Mouse (Mus musculus) CH12.LX (cell line): ENCODE measurements at regions not wholly inside any gene's neighbourhood (a gene's known extent, or its start where the extent isn't known, plus 50 kb on each side); places are given as distances from the start of the nearest gene placed in this dataset.

Experiments
- DNase-seq: peaks from one replicate; pipeline ENCODE4 v3.0.0-alpha.2; 2013; ENCODE audit errors: extremely low read depth
- H3K27ac ChIP-seq: 2 replicates; pipeline ENCODE4 v1.5.1; 2012; ENCODE audit warnings: low read depth, mild to moderate bottlenecking, control low read depth, moderate library complexity; ENCODE audit not compliant: insufficient read depth
- H3K27me3 ChIP-seq: replicated peaks from 2 replicates; pipeline ENCODE3; 2012; ENCODE audit warnings: inconsistent platforms
- H3K36me3 ChIP-seq, 2 experiments: replicated peaks in 1 of 2; 2 replicates each; pipeline versions ENCODE3 to v1.6.1; 2012; ENCODE audit warnings: inconsistent platforms in 1 of 2, low read length in 1 of 2, mild to moderate bottlenecking in 1 of 2, mixed read lengths in 1 of 2, moderate library complexity in 1 of 2; ENCODE audit not compliant: control insufficient read depth in 1 of 2, insufficient read depth in 1 of 2
- H3K4me1 ChIP-seq, 2 experiments: 2 replicates each; pipeline ENCODE4 v1.6.1; 2012; ENCODE audit warnings: inconsistent platforms in 1 of 2, moderate library complexity in 1 of 2; ENCODE audit not compliant: insufficient read depth in 2 of 2, control insufficient read depth in 1 of 2
- H3K4me2 ChIP-seq: 2 replicates; pipeline ENCODE4 v1.6.1; 2012; ENCODE audit warnings: low read depth, mild to moderate bottlenecking, control low read depth; ENCODE audit not compliant: poor library complexity, insufficient read depth, severe bottlenecking
- H3K4me3 ChIP-seq, 3 experiments: fragments of 150-350 bp in 1 of 3; sonication (generic) in 1 of 3; replicated peaks in 1 of 3; 2 replicates each; pipeline versions ENCODE3 to v1.5.1; 2011 to 2012; ENCODE audit warnings: low read depth in 2 of 3, low read length in 2 of 3, mild to moderate bottlenecking in 2 of 3, moderate library complexity in 2 of 3, control low read depth in 1 of 3, improper control_type of control experiment in 1 of 3, inconsistent platforms in 1 of 3, mixed read lengths in 1 of 3; ENCODE audit not compliant: poor library complexity in 1 of 3
- H3K79me2 ChIP-seq: replicated peaks from 2 replicates; pipeline ENCODE4 v1.6.1; 2012; ENCODE audit warnings: mild to moderate bottlenecking, moderate library complexity; ENCODE audit not compliant: control insufficient read depth, poor library complexity, insufficient read depth, severe bottlenecking; ENCODE audit errors: extremely low read depth
- H3K9ac ChIP-seq: 2 replicates; pipeline ENCODE4 v1.6.1; 2012; ENCODE audit warnings: low read depth, mild to moderate bottlenecking, control low read depth, moderate library complexity; ENCODE audit not compliant: insufficient read depth
- H3K9me3 ChIP-seq: replicated peaks from 2 replicates; pipeline ENCODE3; 2012; ENCODE audit warnings: low read length, inconsistent platforms, mixed read lengths
- BHLHE40 ChIP-seq: IDR thresholded peaks from 2 replicates; pipeline ENCODE4 v1.6.1; 2011; ENCODE audit warnings: mild to moderate bottlenecking, low read depth, low read length, improper control_type of control experiment
- CHD1 ChIP-seq: IDR thresholded peaks from 2 replicates; pipeline ENCODE4 v1.6.1; 2012; ENCODE audit warnings: low read depth, low read length, improper control_type of control experiment, inconsistent platforms
- CHD2 ChIP-seq: IDR thresholded peaks from 2 replicates; pipeline ENCODE4 v1.6.1; 2011; ENCODE audit warnings: low read length, improper control_type of control experiment
- CTCF ChIP-seq, 2 experiments: IDR thresholded peaks in 1 of 2; conservative IDR thresholded peaks in 1 of 2; 2 replicates each; pipeline ENCODE4 v1.5.1; 2011 to 2012; ENCODE audit warnings: low read depth in 2 of 2, low read length in 2 of 2, improper control_type of control experiment in 1 of 2, inconsistent platforms in 1 of 2, mild to moderate bottlenecking in 1 of 2, moderate library complexity in 1 of 2
- EP300 ChIP-seq: IDR thresholded peaks from 2 replicates; pipeline ENCODE4 v1.6.1; 2011; ENCODE audit warnings: low read length, improper control_type of control experiment
- ETS1 ChIP-seq: conservative IDR thresholded peaks from 2 replicates; pipeline ENCODE4 v1.6.1; 2012; ENCODE audit warnings: low read depth, mild to moderate bottlenecking, inconsistent platforms, low read length, improper control_type of control experiment, moderate library complexity
- HCFC1 ChIP-seq: IDR thresholded peaks from 2 replicates; pipeline ENCODE4 v1.6.1; 2012; ENCODE audit warnings: low read depth, mild to moderate bottlenecking, inconsistent platforms, low read length, improper control_type of control experiment
- IRF4 ChIP-seq: IDR thresholded peaks from 2 replicates; pipeline ENCODE4 v1.6.1; 2014; ENCODE audit warnings: low read depth, mild to moderate bottlenecking, inconsistent platforms, low read length, improper control_type of control experiment
- JUND ChIP-seq: conservative IDR thresholded peaks from 2 replicates; pipeline ENCODE4 v1.6.1; 2011; ENCODE audit warnings: low read depth, low read length, improper control_type of control experiment
- KAT2A ChIP-seq: IDR thresholded peaks from 2 replicates; pipeline ENCODE4 v1.6.1; 2012; ENCODE audit warnings: low read length, improper control_type of control experiment, inconsistent platforms; ENCODE audit not compliant: insufficient replicate concordance
- MEF2A ChIP-seq: IDR thresholded peaks from 2 replicates; pipeline ENCODE4 v1.6.1; 2014; ENCODE audit warnings: low read depth, mild to moderate bottlenecking, inconsistent platforms, low read length, improper control_type of control experiment, borderline replicate concordance
- MXI1 ChIP-seq: IDR thresholded peaks from 2 replicates; pipeline ENCODE4 v1.6.1; 2011; ENCODE audit warnings: mild to moderate bottlenecking, low read depth, low read length, improper control_type of control experiment
- MYC ChIP-seq: IDR thresholded peaks from 2 replicates; pipeline ENCODE4 v1.6.1; 2011; ENCODE audit warnings: low read depth, mild to moderate bottlenecking, improper control_type of control experiment, low read length
- NRF1 ChIP-seq: IDR thresholded peaks from 2 replicates; pipeline ENCODE4 v1.6.1; 2014; ENCODE audit warnings: low read depth, mild to moderate bottlenecking, inconsistent platforms, low read length, improper control_type of control experiment, moderate library complexity
- PAX5 ChIP-seq: IDR thresholded peaks from 2 replicates; pipeline ENCODE4 v1.6.1; 2012; ENCODE audit warnings: low read length, inconsistent platforms, mixed read lengths
- POLR2AphosphoS2 ChIP-seq: IDR thresholded peaks from 2 replicates; pipeline ENCODE4 v1.6.1; 2011; ENCODE audit warnings: low read depth, low read length, improper control_type of control experiment
- RAD21 ChIP-seq: IDR thresholded peaks from 2 replicates; pipeline ENCODE4 v1.6.1; 2011; ENCODE audit warnings: low read depth, mild to moderate bottlenecking, low read length, improper control_type of control experiment, moderate library complexity
- RCOR1 ChIP-seq: conservative IDR thresholded peaks from 2 replicates; pipeline ENCODE4 v1.6.1; 2012; ENCODE audit warnings: low read depth, mild to moderate bottlenecking, inconsistent platforms, low read length, improper control_type of control experiment
- SIN3A ChIP-seq: IDR thresholded peaks from 2 replicates; pipeline ENCODE4 v1.6.1; 2012; ENCODE audit warnings: low read length, improper control_type of control experiment, inconsistent platforms
- SMC3 ChIP-seq: IDR thresholded peaks from 2 replicates; pipeline ENCODE4 v1.6.1; 2011; ENCODE audit warnings: low read depth, low read length, improper control_type of control experiment
- TBP ChIP-seq: conservative IDR thresholded peaks from 2 replicates; pipeline ENCODE4 v1.6.1; 2011; ENCODE audit warnings: low read depth, low read length, improper control_type of control experiment
- UBTF ChIP-seq: IDR thresholded peaks from 2 replicates; pipeline ENCODE4 v1.6.1; 2012; ENCODE audit warnings: low read depth, mild to moderate bottlenecking, inconsistent platforms, low read length, improper control_type of control experiment, moderate library complexity
- USF1 ChIP-seq: IDR thresholded peaks from 2 replicates; pipeline ENCODE4 v1.6.1; 2014; ENCODE audit warnings: low read depth, mild to moderate bottlenecking, inconsistent platforms, low read length, improper control_type of control experiment
- USF2 ChIP-seq: conservative IDR thresholded peaks from 2 replicates; pipeline ENCODE4 v1.6.1; 2011; ENCODE audit warnings: low read depth, low read length, improper control_type of control experiment
- ZC3H11A ChIP-seq: IDR thresholded peaks from 2 replicates; pipeline ENCODE4 v1.6.1; 2012; ENCODE audit warnings: low read depth, mild to moderate bottlenecking, inconsistent platforms, low read length, improper control_type of control experiment
- ZKSCAN1 ChIP-seq: IDR thresholded peaks from 2 replicates; pipeline ENCODE4 v1.6.1; 2012; ENCODE audit warnings: low read depth, inconsistent platforms, low read length, improper control_type of control experiment, borderline replicate concordance
- ZMIZ1 ChIP-seq: IDR thresholded peaks from 2 replicates; pipeline ENCODE4 v1.6.1; 2012; ENCODE audit warnings: low read depth, mild to moderate bottlenecking, inconsistent platforms, low read length, improper control_type of control experiment
- ZNF384 ChIP-seq: IDR thresholded peaks from 2 replicates; pipeline ENCODE4 v1.6.1; 2012; ENCODE audit warnings: low read depth, low read length, improper control_type of control experiment, inconsistent platforms
- dilution Hi-C: fragments of 300-500 bp; cut with MboI; formaldehyde crosslinking; loops from 2 replicates; pipeline ENCODE4 v1.14.3; 2020; ENCODE audit warnings: low sequenced_read_pairs; ENCODE audit not compliant: extremely low pct_unique_long_range_greater_than_20kb, extremely low pct_ligation_motif_present
- in situ Hi-C: fragments of 300-500 bp; cut with MboI; formaldehyde crosslinking; loops from 3 replicates; pipeline ENCODE4 v1.14.3; 2019; ENCODE audit warnings: low sequenced_read_pairs, low pct_ligation_motif_present, low pct_unique_long_range_greater_than_20kb, mixed read lengths

DNA sequence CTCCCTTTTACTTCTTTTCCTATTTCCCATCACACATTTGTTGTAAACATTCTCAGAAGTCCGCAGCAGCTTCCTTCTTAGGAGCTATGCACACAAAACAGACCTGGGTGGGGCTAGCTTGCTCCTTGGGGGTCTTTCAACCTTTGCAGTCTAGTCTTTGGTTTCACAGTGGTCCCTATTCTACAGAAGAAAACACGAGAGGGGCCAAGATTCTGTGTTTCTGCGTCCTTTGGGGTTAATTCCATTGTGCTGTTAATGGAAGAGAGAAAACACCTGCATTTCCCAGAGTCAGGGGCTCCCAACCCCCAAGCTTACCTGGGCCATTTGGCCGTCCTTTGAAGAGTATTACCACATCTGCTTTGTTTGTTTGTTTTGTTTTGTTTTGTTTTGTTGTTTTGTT, 154.6 kb downstream of the Mycn start:
- TF ChIP-seq NRF1 (no peak), CHD2 (no peak), SMC3 (no peak), EP300 (no peak), ZNF384 (no peak), UBTF (no peak), CTCF (conservative IDR thresholded peaks at IDR 0.05 in 1 of 2, IDR thresholded peaks at IDR 0.05 in 1 of 2; ENCODE audit: low read depth in 2 of 2, low read length in 2 of 2) (no peak), RCOR1 (no peak), CHD1 (no peak), PAX5 (no peak), HCFC1 (no peak), MXI1 (no peak), USF2 (no peak), POLR2AphosphoS2 (no peak), SIN3A (no peak), TBP (no peak), ZC3H11A (no peak), RAD21 (no peak), KAT2A (no peak)
- Histone ChIP-seq H3K4me2 (no peak overlapping the region), H3K9ac (no peak overlapping the region), H3K27me3 (no peaks in the 10 kb centered on the region), H3K27ac (no peak overlapping the region), H3K4me3 (no peak overlapping the region), H3K9me3 (no peaks in the 10 kb centered on the region), H3K36me3 (no peaks in the 10 kb centered on the region), H3K79me2 (no peaks in the 10 kb centered on the region), H3K4me1 (no peaks in the 10 kb centered on the region)
- in situ Hi-C loops, result loop anchor here (25.0 kb wide), 1 partner anchor 425 kb away; no protein-coding TSS in a partner anchor
- DNase-seq, result no peak
- dilution Hi-C loops, result no loop called here

DNA sequence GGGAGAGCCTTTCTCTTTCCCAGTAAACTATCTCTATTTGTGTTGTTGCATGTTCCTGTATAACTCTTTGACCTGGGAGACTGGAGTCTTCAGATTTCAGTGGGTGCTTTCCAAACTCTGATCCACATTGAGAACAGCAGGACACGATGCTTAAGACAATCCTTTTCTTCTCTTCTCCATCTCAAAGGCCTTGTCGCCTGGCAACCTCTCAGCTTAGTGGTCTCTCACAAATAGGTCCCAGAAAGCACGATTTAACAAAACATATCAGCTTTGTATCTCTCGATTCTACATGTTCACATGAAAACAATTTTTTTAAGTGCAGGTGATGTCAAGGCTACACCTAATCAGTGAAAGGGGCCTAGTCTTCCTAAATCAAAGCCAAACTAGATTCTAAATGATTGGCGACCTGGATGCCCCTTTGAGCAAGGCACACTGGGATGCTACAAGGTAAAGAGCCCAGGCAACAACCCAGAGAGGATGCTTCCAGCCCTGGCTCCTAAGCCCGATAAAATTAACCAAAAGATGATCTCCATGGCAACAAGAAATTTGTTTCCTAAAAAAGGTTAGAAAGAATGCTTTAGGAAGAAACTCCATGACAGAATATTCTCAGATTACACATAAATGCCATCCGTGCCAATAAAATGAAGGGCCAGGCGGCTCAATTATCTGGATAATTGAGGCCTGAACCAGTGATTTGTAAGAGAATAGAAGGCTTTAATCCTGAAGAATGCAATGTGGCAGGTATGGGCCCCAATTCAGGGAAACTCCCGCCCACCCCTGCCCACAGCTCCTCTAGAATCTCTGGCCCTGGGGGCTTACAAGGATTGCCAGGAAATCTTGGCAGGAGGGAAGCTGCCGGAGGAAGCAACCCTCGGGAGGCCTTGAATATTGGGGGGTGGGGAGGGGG, 157.8 kb downstream of the Mycn start:
- no peaks in the 10 kb centered on the region for H3K79me2 ChIP-seq
- H3K9ac ChIP-seq, result no peak overlapping the region
- in situ Hi-C loops, result loop anchor here (25.0 kb wide), 1 partner anchor 428 kb away; no protein-coding TSS in a partner anchor

More for the DNA sequence above, 157.8 kb downstream of the Mycn start:
- no peaks in the 10 kb centered on the region for H3K27me3 ChIP-seq
- H3K4me2 ChIP-seq, result no peak overlapping the region
- H3K36me3 ChIP-seq, result no peaks in the 10 kb centered on the region
- DNase-seq, result no peak
- H3K9me3 ChIP-seq, result peaks cover 3% of the 10 kb centered on the region
- no peak overlapping the region for H3K27ac ChIP-seq
- H3K4me1 ChIP-seq, result no peaks in the 10 kb centered on the region
- no peak for TF ChIP-seq MYC
- no peak for TF ChIP-seq CTCF (conservative IDR thresholded peaks at IDR 0.05 in 1 of 2, IDR thresholded peaks at IDR 0.05 in 1 of 2; ENCODE audit: low read depth in 2 of 2, low read length in 2 of 2)
- no peak for TF ChIP-seq ZMIZ1
- no peak for TF ChIP-seq KAT2A
- no peak for TF ChIP-seq CHD2
- TF ChIP-seq USF2, result no peak
- no peak for TF ChIP-seq USF1
- TF ChIP-seq HCFC1, result no peak
- no peak for TF ChIP-seq IRF4
- no peak for TF ChIP-seq BHLHE40
- no peak for TF ChIP-seq MEF2A
- TF ChIP-seq CHD1, result no peak
- TF ChIP-seq JUND, result no peak
- no peak for TF ChIP-seq POLR2AphosphoS2
- TF ChIP-seq ETS1, result no peak
- no peak for TF ChIP-seq ZKSCAN1
- no peak for TF ChIP-seq MXI1
- TF ChIP-seq, all 38 proteins: peak for 0
- H3K4me3 ChIP-seq, result no peak overlapping the region
- dilution Hi-C loops, result no loop called here
